Mouse (Mus musculus) ES-E14 (cell line): Measurements from ENCODE around the gene Ssc5d. TPM values are rescaled to one million over a fixed set of nuclear protein-coding genes. Genes with fewer than 3 reads are reported as not detected.

Source experiments
- DNase-seq: peaks from one replicate; pipeline ENCODE4 v3.0.0-alpha.2; 2013; ENCODE audit warnings: low read depth, low spot score
- H3K27ac ChIP-seq: 2 replicates; pipeline ENCODE4 v1.5.1; 2012; ENCODE audit warnings: low read depth, mild to moderate bottlenecking, low read length, moderate library complexity, mixed read lengths; ENCODE audit not compliant: poor library complexity, insufficient read depth, severe bottlenecking
- H3K36me3 ChIP-seq: 2 replicates; pipeline ENCODE4 v1.6.1; 2012; ENCODE audit warnings: mild to moderate bottlenecking, low read length, moderate library complexity, mixed read lengths; ENCODE audit not compliant: control insufficient read depth, poor library complexity, insufficient read depth, severe bottlenecking
- H3K4me1 ChIP-seq, 2 experiments: fragments of 150-350 bp in 1 of 2; sonication (generic) in 1 of 2; 2 replicates each; pipeline ENCODE4 v1.6.1; 2012; ENCODE audit warnings: low read length in 2 of 2, mild to moderate bottlenecking in 1 of 2, mixed read lengths in 1 of 2; ENCODE audit not compliant: control insufficient read depth in 2 of 2, insufficient read depth in 2 of 2, poor library complexity in 1 of 2
- H3K4me3 ChIP-seq, 2 experiments: fragments of 150-350 bp in 1 of 2; sonication (generic) in 1 of 2; 2 replicates each; pipeline ENCODE4 v1.5.1; 2012; ENCODE audit warnings: low read length in 2 of 2, low read depth in 1 of 2, mild to moderate bottlenecking in 1 of 2, mixed read lengths in 1 of 2; ENCODE audit not compliant: insufficient read depth in 1 of 2, poor library complexity in 1 of 2, severe bottlenecking in 1 of 2
- H3K9ac ChIP-seq: 2 replicates; pipeline ENCODE4 v1.6.1; 2012; ENCODE audit warnings: low read depth, mild to moderate bottlenecking, low read length, mixed read lengths; ENCODE audit not compliant: poor library complexity, insufficient read depth, severe bottlenecking
- H3K9me3 ChIP-seq: fragments of 150-350 bp; sonication (generic); 2 replicates; pipeline ENCODE4 v1.6.1; 2012; ENCODE audit warnings: low read depth, mild to moderate bottlenecking, low read length; ENCODE audit not compliant: control insufficient read depth, insufficient read depth
- CHD2 ChIP-seq: IDR thresholded peaks from 2 replicates; pipeline ENCODE4 v1.6.1; 2014; ENCODE audit warnings: mild to moderate bottlenecking, low read depth, low read length, inconsistent platforms
- HCFC1 ChIP-seq: IDR thresholded peaks from 2 replicates; pipeline ENCODE4 v1.6.1; 2012; ENCODE audit warnings: low read length, inconsistent platforms, borderline replicate concordance; ENCODE audit not compliant: insufficient read depth
- MAFK ChIP-seq: IDR thresholded peaks from 2 replicates; pipeline ENCODE4 v1.6.1; 2014; ENCODE audit warnings: mild to moderate bottlenecking, low read depth, low read length, inconsistent platforms; ENCODE audit not compliant: insufficient read depth
- ZC3H11A ChIP-seq: IDR thresholded peaks from 2 replicates; pipeline ENCODE4 v1.6.1; 2012; ENCODE audit warnings: low read depth, mild to moderate bottlenecking, inconsistent platforms, low read length, borderline replicate concordance
- ZNF384 ChIP-seq: IDR thresholded peaks from 2 replicates; pipeline ENCODE4 v1.6.1; 2012; ENCODE audit warnings: low read depth, low read length, inconsistent platforms
- in situ Hi-C, 2 experiments: fragments of 600-800 bp; cut with MboI; formaldehyde crosslinking; loops; one replicate each; pipeline ENCODE4 v1.15.1; 2025; ENCODE audit warnings: low sequenced_read_pairs in 2 of 2, inconsistent platforms in 1 of 2; ENCODE audit not compliant: unreplicated experiment in 2 of 2
- total RNA-seq: library from RNA; depleted of rRNA; stranded (reverse); fragments of 300-350 nt; gene quantifications from 2 replicates; pipeline ENCODE4 v1.2.3, GENCODE M21; 2012

The Ssc5d gene
- total RNA-seq, 1 experiment, result 0.94 TPM

DNA sequence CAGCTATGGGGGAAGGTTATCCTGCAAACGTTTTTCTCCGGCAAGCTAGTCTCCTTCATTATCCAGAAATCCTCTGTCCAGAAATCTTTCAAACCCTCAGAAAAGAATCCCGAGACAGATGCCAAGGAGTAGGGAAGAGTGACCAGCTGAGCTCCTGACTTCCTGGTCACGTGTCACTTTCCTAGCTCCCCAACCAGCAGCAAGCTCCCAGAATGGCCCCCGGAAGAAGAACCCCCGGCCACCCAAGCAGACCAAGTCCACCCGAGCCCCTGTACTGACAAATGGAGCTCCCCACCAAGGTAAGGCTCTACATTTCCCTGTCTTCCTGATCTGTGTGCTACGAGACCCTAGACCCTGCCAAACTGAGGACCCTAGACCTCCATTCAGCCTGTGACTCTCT is 2.1 kb downstream of the Ssc5d start:
- no peak overlapping the region for H3K27ac ChIP-seq
- no peaks in the 10 kb centered on the region for H3K36me3 ChIP-seq
- no peak overlapping the region for H3K9ac ChIP-seq
- H3K4me3 ChIP-seq, result no peak overlapping the region
- peaks cover 2 to 20% of the 10 kb centered on the region in 2 experiments; a peak in 3 of 4 replicates for H3K4me1 ChIP-seq
- H3K9me3 ChIP-seq, result no peaks in the 10 kb centered on the region
- in situ Hi-C loops, result no loop called here
- no peak for DNase-seq
- TF ChIP-seq HCFC1, result no peak

DNA sequence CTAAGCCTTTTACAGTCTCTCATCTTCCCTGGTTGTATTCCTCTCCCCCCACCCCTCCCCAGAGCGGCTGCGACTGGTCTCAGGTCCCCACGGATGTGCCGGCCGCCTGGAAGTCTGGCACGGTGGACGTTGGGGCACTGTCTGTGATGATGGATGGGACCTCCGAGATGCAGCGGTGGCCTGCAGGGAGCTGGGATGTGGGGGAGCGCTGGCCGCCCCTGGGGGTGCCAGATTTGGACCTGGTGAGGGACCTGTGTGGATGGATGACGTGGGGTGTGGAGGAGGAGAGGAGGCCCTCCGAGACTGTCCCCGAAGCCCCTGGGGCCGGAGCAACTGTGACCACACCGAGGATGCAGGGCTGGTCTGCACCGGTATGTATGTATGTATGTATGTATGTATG is 2.7 kb downstream of the Ssc5d start:
- Histone ChIP-seq H3K36me3 (no peaks in the 10 kb centered on the region), H3K4me1 (peaks cover 2 to 17% of the 10 kb centered on the region in 2 experiments; a peak in 3 of 4 replicates), H3K4me3 (no peak overlapping the region), H3K9ac (no peak overlapping the region), H3K9me3 (no peaks in the 10 kb centered on the region), H3K27ac (no peak overlapping the region; the same call in 1 of the 2 replicates)
- TF ChIP-seq MAFK (no peak), ZC3H11A (no peak), CHD2 (no peak), ZNF384 (no peak), HCFC1 (no peak)
- DNase-seq, result no peak
- in situ Hi-C loops, result no loop called here

DNA sequence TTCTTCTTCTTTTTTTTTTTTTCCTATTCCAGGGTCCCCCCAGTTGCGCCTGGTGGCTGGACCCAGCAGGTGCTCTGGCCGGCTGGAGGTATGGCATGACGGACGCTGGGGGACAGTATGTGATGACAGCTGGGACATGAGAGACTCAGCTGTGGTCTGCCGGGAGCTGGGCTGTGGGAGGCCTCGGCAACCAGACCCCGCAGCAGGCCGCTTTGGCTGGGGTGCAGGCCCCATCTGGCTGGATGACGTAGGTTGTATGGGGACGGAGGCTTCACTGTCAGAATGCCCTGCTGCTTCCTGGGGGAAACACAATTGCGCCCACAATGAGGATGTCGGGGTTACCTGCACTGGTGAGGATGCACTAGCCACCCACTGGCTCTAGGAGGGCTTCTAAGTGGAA is 7.5 kb downstream of the Ssc5d start:
- peaks cover 0 to 2% of the 10 kb centered on the region in 2 experiments; a peak in 1 of 4 replicates for H3K4me1 ChIP-seq
- H3K27ac ChIP-seq, result no peak overlapping the region
- no peaks in the 10 kb centered on the region for H3K9me3 ChIP-seq
- no peaks in the 10 kb centered on the region for H3K36me3 ChIP-seq
- DNase-seq, result no peak
- no peak overlapping the region for H3K9ac ChIP-seq
- in situ Hi-C loops, result no loop called here
- no peak overlapping the region for H3K4me3 ChIP-seq
- TF ChIP-seq MAFK (no peak), HCFC1 (no peak), ZC3H11A (no peak), ZNF384 (no peak), CHD2 (no peak)

DNA sequence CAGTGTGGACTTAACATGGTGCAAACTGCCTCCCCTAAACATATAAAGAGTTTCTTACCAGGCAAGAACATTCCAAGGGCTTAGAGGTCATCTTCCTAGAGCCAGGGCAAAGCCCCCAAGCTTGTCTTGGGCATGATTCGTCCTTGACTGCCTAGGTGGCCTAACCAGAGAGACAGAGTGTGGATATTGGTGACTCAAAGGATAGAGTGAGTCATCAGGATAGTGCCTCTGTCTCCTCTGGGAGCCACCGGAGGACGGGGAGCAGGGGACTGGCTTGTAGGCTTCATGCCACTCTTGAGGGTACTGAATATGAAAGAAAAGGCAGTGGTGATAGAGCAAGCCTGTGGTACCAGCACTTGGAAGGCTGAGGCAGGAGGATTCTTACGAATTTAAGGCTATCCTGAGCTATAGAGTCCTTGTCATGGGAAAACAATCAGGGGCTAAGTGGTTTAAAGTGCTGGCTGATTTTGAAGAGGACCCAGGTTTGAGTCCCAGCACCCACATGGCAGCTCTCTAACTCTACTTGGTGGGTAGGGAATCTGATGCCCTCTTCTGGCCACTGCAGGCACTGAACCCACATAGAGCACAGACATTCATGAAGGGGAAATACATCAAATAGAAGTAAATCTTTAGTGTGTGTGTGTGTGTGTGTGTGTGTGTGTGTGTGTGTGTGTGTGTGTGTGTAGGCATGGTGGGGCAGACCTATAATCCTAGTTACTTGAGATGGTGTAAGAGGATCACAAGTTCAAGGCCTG is 8.8 kb downstream of the Ssc5d start:
- in situ Hi-C loops, result no loop called here
- DNase-seq, result no peak
- Histone ChIP-seq H3K9ac (no peak overlapping the region), H3K36me3 (no peaks in the 10 kb centered on the region), H3K9me3 (no peaks in the 10 kb centered on the region), H3K27ac (no peak overlapping the region), H3K4me3 (no peak overlapping the region), H3K4me1 (peaks cover 0 to 2% of the 10 kb centered on the region in 2 experiments; a peak in 1 of 4 replicates)
- no peak for TF ChIP-seq CHD2
- TF ChIP-seq MAFK, result no peak

DNA sequence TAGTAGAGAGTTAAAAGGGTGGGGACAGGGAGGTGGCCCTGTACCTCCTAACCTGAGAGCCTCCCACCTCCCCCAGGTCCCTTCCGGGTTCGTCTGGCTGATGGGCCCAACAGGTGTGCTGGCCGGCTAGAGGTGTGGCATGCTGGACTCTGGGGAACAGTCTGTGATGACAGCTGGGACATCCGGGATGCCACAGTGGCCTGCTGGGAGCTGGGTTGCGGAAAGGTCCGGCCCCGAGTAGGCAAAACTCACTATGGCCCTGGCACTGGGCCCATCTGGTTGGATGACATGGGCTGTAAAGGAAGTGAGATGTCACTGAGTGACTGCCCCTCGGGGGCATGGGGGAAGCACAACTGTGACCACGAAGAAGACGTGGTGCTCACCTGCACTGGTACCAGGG is 11.2 kb downstream of the Ssc5d start:
- Histone ChIP-seq H3K4me3 (no peak overlapping the region), H3K4me1 (no peaks in the 10 kb centered on the region), H3K36me3 (no peaks in the 10 kb centered on the region), H3K9me3 (no peaks in the 10 kb centered on the region), H3K9ac (no peak overlapping the region), H3K27ac (no peak overlapping the region)
- no peak for TF ChIP-seq MAFK
- TF ChIP-seq CHD2, result no peak
- no peak for TF ChIP-seq HCFC1
- no peak for TF ChIP-seq ZC3H11A
- no peak for DNase-seq
- in situ Hi-C loops, result no loop called here
